Mouse (Mus musculus) natural killer cell, adult 2 months (primary cell): ENCODE measurements around the gene Siah2.

Source experiments
- DNase-seq, 2 experiments: peaks; one replicate each; pipeline ENCODE4 v3.0.0; 2022; ENCODE audit warnings: low spot score in 2 of 2

Siah2 gene

DNA sequence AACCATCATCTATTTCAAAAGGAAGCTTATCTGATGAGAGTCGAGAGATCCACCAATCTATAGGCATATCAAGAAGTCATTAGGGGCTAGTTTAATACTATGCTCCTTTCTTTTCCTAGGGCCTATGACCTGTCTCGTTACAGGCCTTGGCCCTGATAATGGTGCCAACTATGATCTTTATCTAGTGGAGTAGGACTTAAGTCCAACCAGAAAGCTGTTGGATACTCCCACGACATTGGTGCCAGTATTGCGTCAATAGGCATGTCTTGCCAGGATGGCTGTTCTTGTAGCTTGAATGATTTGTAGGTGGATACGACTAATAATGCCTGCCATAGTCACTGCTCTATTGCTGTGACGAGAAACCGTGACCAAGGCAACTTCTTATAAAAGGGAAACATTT, 28.2 kb downstream of the Siah2 start:
- DNase-seq, result no peak

GRCm38 (mm10) chr3:58660636-58661035, 31.6 kb downstream of the Siah2 start:
- DNase-seq, result no peak

DNA sequence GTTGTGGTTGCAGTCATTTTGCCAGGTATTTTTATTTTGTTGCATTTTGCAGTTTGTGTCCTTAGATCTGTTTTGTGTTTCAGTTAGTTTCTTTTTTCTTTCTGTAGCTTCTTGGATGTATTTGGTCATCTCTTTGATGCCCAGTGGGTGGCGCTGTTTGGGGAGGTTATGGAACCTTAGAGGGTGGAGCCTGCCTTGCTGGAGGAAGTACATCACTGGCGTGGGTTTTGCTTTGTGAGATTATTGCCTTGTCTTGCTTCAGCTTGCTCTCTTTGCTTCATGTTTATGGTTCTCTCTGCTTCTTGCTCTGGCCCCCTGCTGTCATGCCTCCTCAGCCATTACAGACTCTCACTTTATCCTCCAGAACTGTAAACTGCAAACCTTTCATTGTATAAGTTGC, 34.8 kb downstream of the Siah2 start:
- DNase-seq, result peak; percentile 61 to 79

GRCm38 (mm10) chr3:58655362-58656130, 36.7 kb downstream of the Siah2 start:
- DNase-seq, result peak; percentile 27 to 67

DNA sequence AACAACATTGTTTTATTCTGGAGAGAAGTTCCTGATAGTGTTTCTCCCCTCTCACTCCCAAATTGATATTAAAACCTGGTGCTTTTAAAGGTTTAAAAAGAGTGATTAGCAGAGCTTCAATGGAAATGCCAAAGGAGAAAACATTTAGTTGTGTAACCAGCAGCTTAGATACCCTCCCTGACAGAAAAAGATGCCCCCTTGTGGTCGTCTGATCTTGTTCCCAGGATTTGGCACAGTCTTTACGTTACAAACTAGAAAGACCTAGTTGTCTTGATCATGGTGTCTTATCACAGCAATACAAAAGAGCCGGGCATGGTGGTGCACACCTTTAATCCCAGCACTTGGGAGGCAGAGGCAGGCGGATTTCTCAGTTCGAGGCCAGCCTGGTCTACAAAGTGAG, 38.3 kb downstream of the Siah2 start:
- peak in 1 of 2 experiments; percentile 33 for DNase-seq

- no peak for DNase-seq
These were observed 41.9 kb downstream of the Siah2 start for GRCm38 (mm10) chr3:58650328-58650727.

GRCm38 (mm10) chr3:58647179-58647578, 45.0 kb downstream of the Siah2 start:
- no peak for DNase-seq

DNA sequence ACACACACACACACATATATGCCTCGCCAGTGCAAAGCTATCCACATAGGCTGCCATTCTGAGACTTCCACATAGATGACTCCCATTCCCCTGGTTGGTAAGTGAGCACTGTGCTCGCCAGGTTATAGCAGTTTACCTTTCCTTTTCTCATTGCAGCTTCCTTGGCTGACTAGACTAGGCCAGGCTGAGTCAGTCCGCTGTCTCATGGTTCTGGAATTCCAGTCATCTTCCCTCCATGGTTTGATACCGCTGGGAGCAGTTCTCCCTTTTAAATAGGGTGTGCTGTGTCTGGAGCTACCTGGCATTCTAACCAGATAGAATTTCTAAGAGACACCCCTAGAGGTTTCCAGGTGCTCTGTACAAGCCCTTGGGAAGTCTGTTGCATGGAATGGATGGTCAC, 46.0 kb downstream of the Siah2 start:
- no peak for DNase-seq

GRCm38 (mm10) chr3:58636406-58637295, 55.5 kb downstream of the Siah2 start, which contains the start of gene Erich6:
TSS of gene Erich6 (minus strand) at chr3:58637207.
- peak; percentile 1 to 5 for DNase-seq

DNA sequence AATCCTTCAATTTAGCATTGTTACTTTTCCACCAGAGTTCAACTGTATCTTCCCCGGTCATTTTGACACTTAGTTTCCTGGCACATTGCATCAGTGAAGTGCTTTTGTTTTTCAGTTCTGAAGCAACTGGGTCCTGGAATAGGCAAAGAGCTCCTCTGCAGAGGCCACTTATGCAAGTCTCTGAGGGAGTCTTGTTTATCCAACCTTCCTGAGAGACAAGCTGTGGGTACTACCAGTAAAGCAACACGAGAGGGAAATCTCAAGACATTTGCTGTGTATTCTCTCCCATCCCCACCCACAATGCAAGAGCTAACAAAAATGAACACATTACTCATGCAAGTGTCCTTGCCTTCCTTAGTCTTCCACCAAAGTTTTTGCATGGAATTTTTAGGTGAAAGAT, 60.5 kb downstream of the Siah2 start:
- DNase-seq, result no peak

DNA sequence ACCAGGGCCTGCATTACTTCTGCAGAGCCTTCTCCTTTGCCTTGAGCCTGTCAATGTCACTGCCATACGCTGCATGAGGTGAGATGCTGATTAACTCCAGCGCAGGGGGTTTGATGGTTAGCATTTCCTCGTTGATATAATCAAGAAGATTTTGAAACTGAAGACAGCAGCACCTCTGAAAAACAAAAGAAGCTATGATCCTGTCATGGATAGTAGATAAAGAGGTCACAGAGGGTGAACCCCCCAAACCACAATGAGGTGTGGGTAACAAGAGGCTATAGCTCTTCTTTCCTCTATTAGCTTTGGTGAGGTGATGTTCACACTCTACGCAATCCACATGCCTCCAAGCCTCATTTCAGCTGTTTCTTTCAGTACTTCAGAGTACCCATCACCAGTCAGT, 67.2 kb downstream of the Siah2 start:
- DNase-seq, result no peak
